Mouse (Mus musculus): Measurements from ENCODE around the gene Gpr152.

- no peak for TF ChIP-seq CTCF (IDR thresholded peaks at IDR 0.05; ENCODE audit: insufficient read depth, low read length)
- TF ChIP-seq POLR2A (IDR thresholded peaks at IDR 0.05; ENCODE audit: borderline replicate concordance, extremely low read depth, low read depth, low read length): peak; percentile 27; the same call in 1 of the 2 replicates
Observed at GRCm38 (mm10) chr19:4155223-4156072, 15.9 kb downstream of the Gpr152 start.
